Mouse (Mus musculus) 3134 (cell line): ENCODE data around the gene Smim22.
A peak's percentile ranks its signal among the peaks of the same experiment; 100 is the strongest.

ENCODE experiments used
- DNase-seq: peaks from one replicate; pipeline ENCODE4 v3.0.0-alpha.2; 2011; ENCODE audit warnings: low spot score; ENCODE audit not compliant: insufficient read length; ENCODE audit errors: extremely low read depth

The Smim22 gene

GRCm38 (mm10) chr16:5007067-5007466 lies at the start of gene Smim22:
Gene Smim22 (plus strand): TSS chr16:5007288.
- no peak for DNase-seq

GRCm38 (mm10) chr16:4957446-4957845 lies 49.6 kb upstream of the Smim22 start:
- no peak for DNase-seq

- DNase-seq: no peak
Measured at GRCm38 (mm10) chr16:4960260-4960659, 46.8 kb upstream of the Smim22 start.

GRCm38 (mm10) chr16:4963346-4963745 lies 43.7 kb upstream of the Smim22 start:
- DNase-seq: no peak

GRCm38 (mm10) chr16:4963797-4964709 lies 43.0 kb upstream of the Smim22 start, which contains the start of gene Anks3:
Gene Anks3 (minus strand): TSS chr16:4964205.
- peak; percentile 100 for DNase-seq

GRCm38 (mm10) chr16:4964731-4965391 lies 42.2 kb upstream of the Smim22 start:
- no peak for DNase-seq

- no peak for DNase-seq
Measured at GRCm38 (mm10) chr16:4965392-4966129, 41.5 kb upstream of the Smim22 start.

GRCm38 (mm10) chr16:4968426-4968825 lies 38.7 kb upstream of the Smim22 start:
- no peak for DNase-seq

GRCm38 (mm10) chr16:4969055-4969843 lies 37.8 kb upstream of the Smim22 start:
- no peak for DNase-seq

GRCm38 (mm10) chr16:4971626-4972025 lies 35.5 kb upstream of the Smim22 start:
- DNase-seq: no peak

- DNase-seq: no peak
Measured at GRCm38 (mm10) chr16:4974521-4974920, 32.6 kb upstream of the Smim22 start.

GRCm38 (mm10) chr16:4976180-4976579 lies 30.9 kb upstream of the Smim22 start:
- no peak for DNase-seq

- DNase-seq: no peak
Measured at GRCm38 (mm10) chr16:4978275-4979051, 28.6 kb upstream of the Smim22 start.

- no peak for DNase-seq
Measured at GRCm38 (mm10) chr16:4979755-4980380, 27.2 kb upstream of the Smim22 start.

- no peak for DNase-seq
Measured at GRCm38 (mm10) chr16:4984717-4985116, 22.4 kb upstream of the Smim22 start.

- no peak for DNase-seq
Measured at GRCm38 (mm10) chr16:4993276-4993675, 13.8 kb upstream of the Smim22 start.

- DNase-seq: no peak
Measured at GRCm38 (mm10) chr16:4997553-4997952, 9.5 kb upstream of the Smim22 start, which contains the start of gene Sept12. Gene Sept12 (minus strand): TSS chr16:4997852.

- DNase-seq: no peak
Measured at GRCm38 (mm10) chr16:4998984-4999383, 8.1 kb upstream of the Smim22 start.

- no peak for DNase-seq
Measured at GRCm38 (mm10) chr16:5000611-5001010, 6.5 kb upstream of the Smim22 start.
